9 mouse cellular contexts compared by ENCODE assay signal in the genomic region with DNA sequence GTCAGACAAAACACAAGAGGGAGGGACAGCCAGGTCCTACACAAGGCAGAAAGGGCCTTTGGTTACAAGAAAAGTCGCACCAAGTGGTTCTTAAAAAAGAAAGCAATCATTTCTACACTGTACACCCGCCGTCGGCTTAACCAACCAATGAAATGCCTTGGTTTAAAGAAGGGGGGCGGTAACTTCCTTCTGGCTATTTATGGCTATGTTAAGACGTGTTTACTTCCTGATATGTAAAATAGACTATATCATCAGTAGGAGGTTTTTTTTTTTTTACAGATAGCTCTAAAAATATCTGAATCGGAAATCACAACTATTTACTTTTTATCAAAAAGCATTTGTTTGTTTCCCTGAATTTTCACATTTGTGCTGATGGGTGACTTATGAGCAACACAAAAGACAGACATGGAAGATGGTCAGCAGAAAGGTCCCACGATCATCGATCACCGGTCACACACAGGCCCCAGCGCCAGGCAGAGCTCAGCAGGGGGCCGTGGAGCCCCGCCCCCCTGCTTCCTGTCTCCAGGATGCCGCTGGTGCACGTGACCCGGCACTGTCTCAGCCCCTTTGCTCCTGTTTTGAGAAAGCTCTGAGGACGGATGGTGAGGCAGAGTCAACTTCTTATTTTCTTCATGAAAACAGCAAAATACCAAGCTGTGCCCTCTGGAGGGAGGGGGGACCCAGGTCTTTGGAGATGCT. TPM values are rescaled to one million over a fixed set of nuclear protein-coding genes. Genes with fewer than 3 reads are reported as not detected.
DNase-seq lines count a peak whose midpoint lies in the region; ATAC-seq and TF ChIP-seq lines count a peak whose summit lies in the region.
"Had no signal": no experiment of that assay in that cellular context is flagged by ENCODE, and none has a peak within 500 bp of the region (broad histone marks: within the 10 kb centered on the region; RNA-seq: fewer than 3 reads in every experiment).

No protein-coding gene starts in this region.

- ATAC-seq in erythroblast, adult 5-6 weeks (replicated peaks; ENCODE audit: low FRiP score, poor library complexity, severe bottlenecking): peak; percentile 68
- ATAC-seq in liver, embryonic 16.5 days (ENCODE audit: low read depth): peak; percentile 50; the same call in 1 of the 2 replicates

- WGBS in heart, adult 2 months: 44% methylated on average over 17 of the region's 17 CpGs
- 30% methylated on average over 17 of the region's 17 CpGs for WGBS in liver, embryonic 16.5 days (ENCODE audit: insufficient replicate concordance)
- WGBS in hindbrain, embryonic 10.5 days: 83% methylated on average over 17 of the region's 17 CpGs

- no peak for TF ChIP-seq POLR2A in heart, adult 2 months (IDR thresholded peaks at IDR 0.05; ENCODE audit: insufficient read depth, low read depth, low read length)

- H3K4me2 ChIP-seq in liver, embryonic 16.5 days (ENCODE audit: low read depth, low read length): peak overlapping the region; percentile 54

- H3K27me3 ChIP-seq in heart, adult 2 months (ENCODE audit: control insufficient read depth, insufficient read depth, low read length): no peaks in the 10 kb centered on the region
- no peaks in the 10 kb centered on the region for H3K27me3 ChIP-seq in liver, embryonic 16.5 days (ENCODE audit: control insufficient read depth, insufficient read depth, low read depth, low read length)
- H3K27me3 ChIP-seq in hindbrain, embryonic 10.5 days (ENCODE audit: insufficient read depth, poor library complexity, severe bottlenecking): no peaks in the 10 kb centered on the region; the same call in 1 of the 2 replicates

- no peaks in the 10 kb centered on the region for H3K79me2 ChIP-seq in heart, adult 2 months (replicated peaks; ENCODE audit: control insufficient read depth, insufficient read depth, low read length)

- no peak for TF ChIP-seq EP300 in heart, adult 2 months (IDR thresholded peaks at IDR 0.05; ENCODE audit: insufficient read depth, low read depth, low read length)

- peak in 1 of 2 experiments; percentile 73 for DNase-seq in heart, adult 2 months
- no peak for DNase-seq in heart, postnatal 4 days
- DNase-seq in spleen, postnatal 4 days (ENCODE audit: low spot score in 2 of 2): peak; percentile 65 to 79
- DNase-seq in hindbrain, embryonic 10.5 days (ENCODE audit: low spot score): no peak
- no peak for DNase-seq in layer of hippocampus, adult 8-10 months (ENCODE audit: low spot score in 2 of 2)
- DNase-seq in right cerebral cortex, postnatal 14 days: no peak

- 0 out of 2 replicates have a peak, but pooled peaks cover 1% of the 10 kb centered on the region for H3K4me1 ChIP-seq in heart, adult 2 months (ENCODE audit: control insufficient read depth, insufficient read depth, low read length)
- H3K4me1 ChIP-seq in liver, embryonic 16.5 days (ENCODE audit: control insufficient read depth, low read depth, low read length): no peaks in the 10 kb centered on the region
- H3K4me1 ChIP-seq in hindbrain, embryonic 10.5 days (replicated peaks): no peaks in the 10 kb centered on the region; the same call in 1 of the 2 replicates

- H3K4me3 ChIP-seq in heart, adult 2 months: 0 out of 2 replicates have a peak overlapping the region, but pooled peaks have one; percentile 12
- H3K4me3 ChIP-seq in liver, embryonic 16.5 days (ENCODE audit: low read depth, low read length): peak overlapping the region; percentile 32
- no peak overlapping the region for H3K4me3 ChIP-seq in hindbrain, embryonic 10.5 days

- H3K9me3 ChIP-seq in liver, embryonic 16.5 days (replicated peaks; ENCODE audit: control insufficient read depth, low read length): no peaks in the 10 kb centered on the region
- 0 out of 2 replicates have a peak, but pooled peaks cover 3% of the 10 kb centered on the region for H3K9me3 ChIP-seq in hindbrain, embryonic 10.5 days

- intact Hi-C loops in heart, adult 2 months (cut with DNase I): no loop called here

- TF ChIP-seq CTCF in heart, adult 2 months (IDR thresholded peaks at IDR 0.05): no peak

- H3K36me3 ChIP-seq in heart, adult 2 months (ENCODE audit: control insufficient read depth, insufficient read depth, low read length): no peaks in the 10 kb centered on the region
- no peaks in the 10 kb centered on the region for H3K36me3 ChIP-seq in liver, embryonic 16.5 days (ENCODE audit: control insufficient read depth, insufficient read depth)
- H3K36me3 ChIP-seq in hindbrain, embryonic 10.5 days: 0 out of 2 replicates have a peak, but pooled peaks cover 10% of the 10 kb centered on the region

- H3K27ac ChIP-seq in heart, adult 2 months: no peak overlapping the region
- H3K27ac ChIP-seq in liver, embryonic 16.5 days (ENCODE audit: low read length): no peak overlapping the region
- no peak overlapping the region for H3K27ac ChIP-seq in hindbrain, embryonic 10.5 days
- H3K27ac ChIP-seq: kidney, postnatal 0 days had no signal

- H3K9ac ChIP-seq in heart, adult 2 months (ENCODE audit: low read depth, low read length): no peak overlapping the region
- H3K9ac ChIP-seq in liver, embryonic 16.5 days (ENCODE audit: low read depth, low read length): no peak overlapping the region

RNA-seq across cellular contexts. Expression of gene Znfx1, which starts 39.1 kb away (rescaled TPM):
- 10 to 100 TPM; 37.4 to 39.3 TPM for total RNA-seq in heart, adult 2 months (2021)
- polyA plus RNA-seq in heart, adult 2 months (2012; rRNA removed): 21.9 and 29.1 TPM in 2 replicates
- total RNA-seq in heart, postnatal 4 days (2021): 10 to 100 TPM; 19.7 to 22.4 TPM
- 28.6 and 31.9 TPM in 2 replicates for total RNA-seq in erythroblast, adult 5-6 weeks (2015; ENCODE audit: low replicate concordance)
- total RNA-seq in erythroblast, adult 5-6 weeks (2017; ENCODE audit: low replicate concordance): 40.6 and 42.5 TPM in 2 replicates
- 10.2 and 11.8 TPM in 2 replicates for polyA plus RNA-seq in liver, embryonic 16.5 days (2015; fragmentation: Nextera tagmentation; extraction: Ambion mirVana)
- 6.5 and 7.5 TPM in 2 replicates for polyA plus RNA-seq in hindbrain, embryonic 10.5 days (2016; fragmentation: Nextera tagmentation; extraction: Ambion mirVana)
- 10 to 100 TPM; 52.2 to 54.7 (median 52.5) TPM for total RNA-seq in layer of hippocampus, adult 8-10 months (2022)

Comparison
In these comparisons a context has a peak if more than half of its experiments do, and no peak if none do; other contexts are left out.
1. DNase-seq: peak in spleen, postnatal 4 days (2 of 2); none in heart, postnatal 4 days (single experiment), hindbrain, embryonic 10.5 days (single experiment), layer of hippocampus, adult 8-10 months (0 of 2) and right cerebral cortex, postnatal 14 days (single experiment).